Comparison of ENCODE assay signal across 10 mouse cellular contexts in the genomic region with DNA sequence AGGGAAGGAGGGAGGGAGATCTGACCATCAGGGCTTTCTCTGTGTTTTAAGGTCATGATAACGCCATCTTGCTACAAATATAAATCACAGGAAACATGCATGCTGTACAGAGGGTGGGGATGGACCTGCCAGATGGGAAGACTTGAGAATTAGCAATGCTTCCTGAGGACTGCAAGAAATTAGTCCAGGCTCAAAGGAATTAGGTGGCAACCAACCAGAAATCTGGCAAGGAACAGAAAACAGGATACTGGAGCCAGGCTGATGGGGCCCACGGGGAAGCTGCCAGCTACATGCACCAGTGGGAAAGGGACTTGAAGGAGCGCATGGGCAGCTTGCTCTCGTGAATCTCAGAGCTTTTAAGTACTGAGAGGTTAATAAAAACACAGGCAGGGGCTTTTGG. TPM values are rescaled to one million over a fixed set of nuclear protein-coding genes. Genes with fewer than 3 reads are reported as not detected.
DNase-seq lines count a peak whose midpoint lies in the region; ATAC-seq and TF ChIP-seq lines count a peak whose summit lies in the region.
"Had no signal": no experiment of that assay in that cellular context is flagged by ENCODE, and none has a peak within 500 bp of the region (broad histone marks: within the 10 kb centered on the region; RNA-seq: fewer than 3 reads in every experiment).

No protein-coding gene starts in this region.

- 0 out of 2 replicates have a peak, but pooled peaks cover 2% of the 10 kb centered on the region for H3K4me1 ChIP-seq in kidney, postnatal 0 days (replicated peaks; ENCODE audit: insufficient read depth, low read length)
- H3K4me1 ChIP-seq in embryonic facial prominence, embryonic 11.5 days (ENCODE audit: control insufficient read depth, insufficient read depth, low read length): no peaks in the 10 kb centered on the region

- no peak overlapping the region for H3K9ac ChIP-seq in kidney, postnatal 0 days (ENCODE audit: low read depth, low read length)
- no peak overlapping the region for H3K9ac ChIP-seq in embryonic facial prominence, embryonic 11.5 days (replicated peaks; ENCODE audit: low read length)
- H3K9ac ChIP-seq: liver, postnatal 0 days had no signal

- no peaks in the 10 kb centered on the region for H3K36me3 ChIP-seq in kidney, postnatal 0 days (ENCODE audit: insufficient read depth, low read length)
- H3K36me3 ChIP-seq in embryonic facial prominence, embryonic 11.5 days (replicated peaks; ENCODE audit: control insufficient read depth, insufficient read depth, low read depth, low read length): no peaks in the 10 kb centered on the region

- no peak overlapping the region for H3K4me2 ChIP-seq in kidney, postnatal 0 days (ENCODE audit: low read length)
- H3K4me2 ChIP-seq in embryonic facial prominence, embryonic 11.5 days (ENCODE audit: low read depth, low read length): no peak overlapping the region

- no peaks in the 10 kb centered on the region for H3K9me3 ChIP-seq in kidney, postnatal 0 days (replicated peaks; ENCODE audit: low read length)
- H3K9me3 ChIP-seq in embryonic facial prominence, embryonic 11.5 days (replicated peaks; ENCODE audit: control insufficient read depth, low read length): no peaks in the 10 kb centered on the region

- H3K27me3 ChIP-seq in kidney, postnatal 0 days (ENCODE audit: insufficient read depth, low read length): no peaks in the 10 kb centered on the region
- no peaks in the 10 kb centered on the region for H3K27me3 ChIP-seq in embryonic facial prominence, embryonic 11.5 days (ENCODE audit: control insufficient read depth, insufficient read depth, low read length)

- H3K27ac ChIP-seq in kidney, postnatal 0 days: peak overlapping the region; percentile 13; the same call in 1 of the 2 replicates
- no peak overlapping the region for H3K27ac ChIP-seq in embryonic facial prominence, embryonic 11.5 days (replicated peaks; ENCODE audit: low read depth, low read length)

- peak; percentile 29 for DNase-seq in adrenal gland, postnatal 14 days
- DNase-seq in adrenal gland, postnatal 25 days: no peak
- peak; percentile 38 for DNase-seq in kidney, postnatal 0 days (ENCODE audit: low spot score)
- DNase-seq in kidney, adult 18-20 months: no peak
- peak; percentile 72 for DNase-seq in Muller cell, postnatal 12 days (ENCODE audit: inconsistent ontology term)
- DNase-seq in embryonic facial prominence, embryonic 11.5 days (ENCODE audit: low spot score): peak; percentile 13
- no peak for DNase-seq in embryo, embryonic 11 days
- DNase-seq: kidney, postnatal 14 days; liver, postnatal 0 days had no signal

- ATAC-seq in kidney, postnatal 0 days (replicated peaks; ENCODE audit: low FRiP score, low read depth): no peak
- no peak for ATAC-seq in embryonic facial prominence, embryonic 11.5 days (replicated peaks; ENCODE audit: insufficient number of reproducible peaks, low FRiP score, low TSS enrichment, low read depth)
- no peak for ATAC-seq in CD4-positive, CD25-positive, alpha-beta regulatory T cell, adult 4 months
- ATAC-seq: liver, postnatal 0 days had no signal

- WGBS in kidney, postnatal 0 days: 29% methylated on average over 4 of the region's 4 CpGs
- WGBS in embryonic facial prominence, embryonic 11.5 days: 38% methylated on average over 4 of the region's 4 CpGs

- TF ChIP-seq CTCF in kidney, postnatal 0 days (IDR thresholded peaks at IDR 0.05; ENCODE audit: low read depth): no peak

- no peak overlapping the region for H3K4me3 ChIP-seq in kidney, postnatal 0 days (replicated peaks; ENCODE audit: low read depth, low read length)
- H3K4me3 ChIP-seq in embryonic facial prominence, embryonic 11.5 days (ENCODE audit: low read depth, low read length): no peak overlapping the region

RNA-seq across cellular contexts. Expression of gene Timp3, which starts 59.5 kb away (rescaled TPM):
- 283 and 294 TPM in 2 replicates for total RNA-seq in adrenal gland, postnatal 14 days (2021)
- 388 and 389 TPM in 2 replicates for total RNA-seq in adrenal gland, postnatal 25 days (2021)
- 87.4 and 99.7 TPM in 2 replicates for polyA plus RNA-seq in kidney, postnatal 0 days (2015; fragmentation: Nextera tagmentation; extraction: Ambion mirVana)
- 39.7 and 40.0 TPM in 2 replicates for polyA plus RNA-seq in embryonic facial prominence, embryonic 11.5 days (2014; fragmentation: Nextera tagmentation; extraction: Ambion mirVana)
- not detected for polyA plus RNA-seq in CD4-positive, CD25-positive, alpha-beta regulatory T cell, adult 4 months (2017; shearing (Covaris generic))

Comparison
In these comparisons a context has a peak if more than half of its experiments do, and no peak if none do; other contexts are left out.
1. DNase-seq: peak in adrenal gland, postnatal 14 days (single experiment), kidney, postnatal 0 days (single experiment), Muller cell, postnatal 12 days (single experiment) and embryonic facial prominence, embryonic 11.5 days (single experiment); none in adrenal gland, postnatal 25 days (single experiment), kidney, adult 18-20 months (single experiment) and embryo, embryonic 11 days (single experiment).
2. RNA of gene Timp3, which starts 59.5 kb away (polyA plus RNA-seq): 87.4 to 99.7 TPM in kidney, postnatal 0 days and 39.7 to 40.0 TPM in embryonic facial prominence, embryonic 11.5 days; not detected in CD4-positive, CD25-positive, alpha-beta regulatory T cell, adult 4 months; every median in the first group is over 10 times any median in the second.